In genomic region chr9:69678634-69679033, GRCm38 (mm10) we compare ENCODE assay signal across 20 mouse cellular contexts.
A peak's percentile ranks its signal among the peaks of the same experiment; 100 is the strongest.
DNase-seq lines count a peak whose midpoint lies in the region; ATAC-seq and TF ChIP-seq lines count a peak whose summit lies in the region.
"Had no signal": no experiment of that assay in that cellular context is flagged by ENCODE, and none has a peak within 500 bp of the region (broad histone marks: within the 10 kb centered on the region; RNA-seq: fewer than 3 reads in every experiment).

No protein-coding gene starts in this region.

- H3K27me3 ChIP-seq in stomach, postnatal 0 days (ENCODE audit: control insufficient read depth, insufficient read depth, low read length): no peaks in the 10 kb centered on the region
- H3K27me3 ChIP-seq: embryonic facial prominence, embryonic 12.5 days had no signal

- no peak for TF ChIP-seq CTCF in stomach, postnatal 0 days (IDR thresholded peaks at IDR 0.05; ENCODE audit: low read depth)

- 26% methylated on average over 1 of the region's 1 CpGs for WGBS in stomach, postnatal 0 days

- no peaks in the 10 kb centered on the region for H3K9me3 ChIP-seq in stomach, postnatal 0 days (ENCODE audit: control insufficient read depth, low read length)
- H3K9me3 ChIP-seq: embryonic facial prominence, embryonic 10.5 days; embryonic facial prominence, embryonic 12.5 days; forebrain, embryonic 13.5 days; forebrain, embryonic 15.5 days; G1E had no signal

- peak; percentile 12 to 52 for DNase-seq in adrenal gland, adult (ENCODE audit: inconsistent age in 2 of 2, low spot score in 1 of 2)
- DNase-seq in adrenal gland, postnatal 14 days: no peak
- DNase-seq in 3T3-L1 (ENCODE audit: low read depth, low spot score): peak; percentile 2
- no peak for DNase-seq in stomach, postnatal 0 days (ENCODE audit: low spot score)
- no peak for DNase-seq in layer of hippocampus, postnatal 36 days
- no peak for DNase-seq in urinary bladder, adult 2 months (ENCODE audit: low spot score)
- DNase-seq: adrenal gland, postnatal 10 days; adrenal gland, postnatal 36 days; cerebellum, adult 11-12 months; cerebellum, adult 2 months; cerebellum, adult 9-10 months; cerebellum, postnatal 10 days; cerebellum, postnatal 25 days had no signal

- no peak overlapping the region for H3K4me2 ChIP-seq in stomach, postnatal 0 days (replicated peaks; ENCODE audit: low read depth)
- H3K4me2 ChIP-seq: embryonic facial prominence, embryonic 12.5 days; forebrain, embryonic 13.5 days; forebrain, embryonic 15.5 days had no signal

- H3K9ac ChIP-seq in stomach, postnatal 0 days (ENCODE audit: low read length): no peak overlapping the region
- H3K9ac ChIP-seq: embryonic facial prominence, embryonic 12.5 days; forebrain, embryonic 13.5 days; forebrain, embryonic 15.5 days had no signal

- H3K36me3 ChIP-seq in stomach, postnatal 0 days (ENCODE audit: control insufficient read depth, insufficient read depth, low read length): no peaks in the 10 kb centered on the region
- H3K36me3 ChIP-seq: embryonic facial prominence, embryonic 10.5 days; embryonic facial prominence, embryonic 12.5 days; forebrain, embryonic 15.5 days; G1E had no signal

- no peak overlapping the region for H3K4me3 ChIP-seq in stomach, postnatal 0 days (ENCODE audit: low read depth, low read length)
- H3K4me3 ChIP-seq: embryonic facial prominence, embryonic 10.5 days; embryonic facial prominence, embryonic 12.5 days; forebrain, embryonic 13.5 days; forebrain, embryonic 15.5 days had no signal

- H3K4me1 ChIP-seq in stomach, postnatal 0 days (replicated peaks; ENCODE audit: control insufficient read depth, insufficient read depth): no peaks in the 10 kb centered on the region
- H3K4me1 ChIP-seq: forebrain, embryonic 15.5 days had no signal

- no peak overlapping the region for H3K27ac ChIP-seq in stomach, postnatal 0 days (replicated peaks)
- H3K27ac ChIP-seq: embryonic facial prominence, embryonic 10.5 days; embryonic facial prominence, embryonic 12.5 days; forebrain, embryonic 13.5 days; forebrain, embryonic 15.5 days had no signal

- no peak for TF ChIP-seq EP300 in stomach, postnatal 0 days (optimal IDR thresholded peaks at IDR 0.05)

- 0 out of 2 replicates have a peak, but pooled peaks have one; percentile 38 for ATAC-seq in stomach, postnatal 0 days (ENCODE audit: low FRiP score, low TSS enrichment)
- ATAC-seq: activated CD4-positive, CD25-positive, alpha-beta regulatory T cell, adult 4 months; forebrain, embryonic 13.5 days; forebrain, embryonic 15.5 days; Patski had no signal

Comparison
In these comparisons a context has a peak if more than half of its experiments do, and no peak if none do; other contexts are left out.
1. DNase-seq: peak in adrenal gland, adult (2 of 2) and 3T3-L1 (single experiment); none in adrenal gland, postnatal 14 days (single experiment), stomach, postnatal 0 days (single experiment), layer of hippocampus, postnatal 36 days (0 of 2) and urinary bladder, adult 2 months (single experiment).